Mouse (Mus musculus): Measurements from ENCODE around the gene Pla2g15. TPM values are rescaled to one million over a fixed set of nuclear protein-coding genes. Genes with fewer than 3 reads are reported as not detected.

Pla2g15 gene
- polyA plus RNA-seq, 1 experiment from 2014 or later = 7.7 TPM

DNA sequence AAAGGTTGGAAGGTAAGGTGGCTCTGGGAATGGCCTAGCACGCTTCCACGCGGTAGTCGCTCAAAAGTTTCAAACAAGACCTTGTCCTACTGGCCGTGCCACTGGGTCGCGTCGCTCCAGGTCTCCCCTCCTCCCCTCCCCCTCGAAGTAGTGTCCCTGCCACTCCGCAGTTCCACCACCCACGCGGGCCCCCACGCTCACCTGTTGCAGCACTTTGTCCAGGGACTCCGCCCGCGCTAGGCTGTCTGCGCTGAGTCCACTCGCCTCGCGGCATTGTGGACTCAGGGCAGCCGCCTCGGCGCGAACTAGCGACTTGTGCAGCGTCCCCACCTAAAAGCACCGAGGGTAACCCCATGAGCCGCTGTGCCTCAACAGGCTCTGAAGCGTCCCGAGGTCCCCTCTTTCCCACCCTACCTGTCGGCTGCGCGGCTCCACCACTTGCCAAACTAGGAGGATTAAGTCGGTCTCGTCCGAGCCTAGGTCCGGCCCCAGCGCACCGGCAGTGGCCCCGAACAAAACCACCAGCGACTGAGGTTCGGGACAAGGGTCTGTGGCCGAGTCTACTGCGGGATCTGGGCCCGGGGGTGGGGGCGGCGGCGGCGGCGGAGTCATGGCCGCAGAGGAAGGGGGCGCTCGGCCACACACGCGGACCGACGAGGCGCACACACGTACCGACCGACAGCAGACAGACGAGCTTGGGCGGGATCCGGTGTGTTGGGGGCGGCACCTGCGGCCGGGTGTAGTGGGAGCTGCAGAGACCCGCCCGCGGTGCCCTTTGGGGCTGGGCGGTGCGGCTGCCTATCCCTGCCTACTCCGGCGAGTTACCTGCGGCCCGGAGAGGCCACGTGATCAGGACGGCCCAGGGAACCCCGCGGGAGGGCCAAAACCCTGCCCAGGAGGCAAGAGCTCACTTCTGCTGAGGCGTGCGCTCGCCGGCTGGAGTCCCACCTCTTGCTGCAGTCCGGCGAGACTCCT is 13.8 kb upstream of the Pla2g15 start, which contains the start of gene Esrp2:
Gene Esrp2 (minus strand): TSS at position 819 of the 975 bp plus-strand sequence.
- Histone ChIP-seq H3K9me3 (ENCODE audit: low read length) (no peaks in the 10 kb centered on the region), H3K4me2 (ENCODE audit: low read depth, low read length) (peak within 1 kb of the TSS; percentile 82), H3K27me3 (ENCODE audit: insufficient read depth, low read length) (peaks cover 41% of the 10 kb centered on the region), H3K27ac (ENCODE audit: low read depth) (peak within 1 kb of the TSS; percentile 96), H3K4me3 (ENCODE audit: low read depth, low read length) (peak within 1 kb of the TSS; percentile 69), H3K4me1 (ENCODE audit: insufficient read depth) (peaks cover 13% of the 10 kb centered on the region), H3K9ac (replicated peaks) (peak within 1 kb of the TSS; percentile 86), H3K36me3 (replicated peaks; ENCODE audit: insufficient read depth, low read length) (peaks cover 21% of the 10 kb centered on the region)
- DNase-seq (peak; percentile 83), ATAC-seq (peak; percentile 59)
- no peak for TF ChIP-seq CTCF (IDR thresholded peaks at IDR 0.05; ENCODE audit: low read depth)
- 0 out of 2 replicates have a peak, but pooled peaks have one; percentile 42 for TF ChIP-seq EP300 (IDR thresholded peaks at IDR 0.05; ENCODE audit: low read depth)
- WGBS (ENCODE audit: insufficient replicate concordance) = 1% methylated on average over 65 of the region's 86 CpGs

DNA sequence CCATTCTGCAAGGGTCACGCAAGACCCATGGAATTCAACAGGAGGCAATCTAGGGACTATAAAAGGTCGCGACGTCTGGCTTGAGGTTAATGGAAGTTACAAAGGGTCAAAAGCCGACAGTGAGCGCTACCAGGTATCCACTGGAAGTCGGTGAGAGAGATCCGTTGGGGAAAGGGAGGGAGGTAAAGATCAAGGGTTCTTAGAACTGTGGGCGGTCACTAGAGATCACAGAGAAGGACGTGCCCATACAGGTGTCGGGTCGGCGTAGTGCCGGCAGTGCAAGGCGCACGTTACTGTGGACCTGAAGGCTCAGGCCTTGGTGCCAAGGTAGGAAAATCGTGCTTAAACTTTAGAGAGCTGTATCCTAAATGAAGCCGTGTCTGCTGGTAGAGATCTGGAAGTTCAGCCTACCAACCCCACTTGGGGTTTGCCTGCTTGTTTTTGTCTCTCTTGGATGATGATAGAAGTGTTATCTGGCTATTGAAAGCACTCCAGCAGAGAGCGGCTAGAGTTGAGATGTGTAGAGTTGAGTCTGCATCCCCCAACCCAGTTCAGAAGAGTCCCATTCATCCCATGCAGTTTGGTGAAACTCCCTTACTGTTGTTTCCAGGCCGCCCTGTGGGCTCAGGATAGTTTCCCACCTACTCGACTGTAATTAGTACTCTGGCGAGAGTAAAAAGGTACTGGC is 12.8 kb upstream of the Pla2g15 start:
- Histone ChIP-seq H3K9ac (replicated peaks) (peak overlapping the region; percentile 86), H3K9me3 (ENCODE audit: low read length) (no peaks in the 10 kb centered on the region), H3K36me3 (replicated peaks; ENCODE audit: insufficient read depth, low read length) (peaks cover 13% of the 10 kb centered on the region), H3K4me3 (ENCODE audit: low read depth, low read length) (peak overlapping the region; percentile 69), H3K4me2 (ENCODE audit: low read depth, low read length) (peak overlapping the region; percentile 82), H3K4me1 (ENCODE audit: insufficient read depth) (peaks cover 13% of the 10 kb centered on the region), H3K27me3 (ENCODE audit: insufficient read depth, low read length) (peaks cover 41% of the 10 kb centered on the region), H3K27ac (ENCODE audit: low read depth) (peak overlapping the region; percentile 96)
- no peak for DNase-seq
- 5% methylated on average over 22 of the region's 22 CpGs for whole genome bisulfite sequencing (ENCODE audit: insufficient replicate concordance)
- TF ChIP-seq CTCF (IDR thresholded peaks at IDR 0.05; ENCODE audit: low read depth) (no peak), EP300 (IDR thresholded peaks at IDR 0.05; ENCODE audit: low read depth) (no peak)
- no peak for ATAC-seq

DNA sequence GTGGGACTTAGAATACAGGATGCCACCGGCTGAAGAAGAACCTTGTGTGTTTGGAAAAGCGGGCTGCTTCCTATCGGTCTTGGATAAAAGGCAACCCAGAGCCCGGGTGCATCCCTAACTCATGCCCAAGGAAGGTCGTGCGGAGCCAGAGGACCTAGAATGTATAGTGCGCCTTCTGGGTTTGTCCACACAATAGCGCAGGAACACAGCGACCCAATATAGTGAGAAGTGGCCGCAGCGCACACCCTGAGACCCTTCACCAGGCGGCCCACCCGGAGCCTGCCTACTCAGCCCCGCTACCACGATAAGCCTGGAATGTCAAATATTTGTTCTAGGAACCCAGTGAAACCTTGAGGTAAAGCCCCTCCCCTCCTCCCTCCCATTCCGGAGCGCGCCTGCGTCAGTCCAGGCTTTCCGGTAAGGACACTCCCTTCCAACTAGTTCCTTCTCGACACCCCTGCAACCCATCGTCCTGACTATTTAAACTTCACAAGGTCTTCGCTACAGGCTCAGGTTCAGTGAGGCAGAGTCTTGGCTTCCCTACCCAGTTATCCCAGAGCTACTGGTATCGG is 12.2 kb upstream of the Pla2g15 start:
- Histone ChIP-seq H3K9me3 (ENCODE audit: low read length) (no peaks in the 10 kb centered on the region), H3K27me3 (ENCODE audit: insufficient read depth, low read length) (peaks cover 41% of the 10 kb centered on the region), H3K27ac (ENCODE audit: low read depth) (peak overlapping the region; percentile 96), H3K4me1 (ENCODE audit: insufficient read depth) (peaks cover 13% of the 10 kb centered on the region), H3K4me2 (ENCODE audit: low read depth, low read length) (peak overlapping the region; percentile 82), H3K4me3 (ENCODE audit: low read depth, low read length) (peak overlapping the region; percentile 69), H3K36me3 (replicated peaks; ENCODE audit: insufficient read depth, low read length) (peaks cover 6% of the 10 kb centered on the region), H3K9ac (replicated peaks) (peak overlapping the region; percentile 86)
- ATAC-seq = no peak
- TF ChIP-seq CTCF (IDR thresholded peaks at IDR 0.05; ENCODE audit: low read depth) (no peak), EP300 (IDR thresholded peaks at IDR 0.05; ENCODE audit: low read depth) (no peak)
- peak; percentile 82 for DNase-seq
- WGBS (ENCODE audit: insufficient replicate concordance) = under 1% methylated on average over 24 of the region's 24 CpGs

DNA sequence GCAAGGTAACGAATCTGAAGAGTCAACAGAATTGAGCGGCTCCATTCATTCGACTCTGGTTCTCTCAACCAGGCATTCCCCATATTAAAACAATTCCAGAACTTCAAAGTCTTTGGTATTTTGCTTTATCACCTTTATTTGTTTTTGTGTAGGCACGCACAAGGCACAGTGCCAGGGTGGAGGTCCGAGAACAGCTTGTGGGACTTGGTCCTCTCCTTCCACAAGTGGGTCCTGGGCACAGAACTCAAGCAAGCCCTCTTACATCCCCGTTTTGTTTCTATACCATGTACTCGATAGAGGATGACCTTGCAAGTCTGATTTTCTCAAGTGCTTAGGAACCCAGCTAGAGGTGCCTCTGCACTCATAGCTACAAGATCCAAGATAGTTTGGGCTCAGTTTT is 11.6 kb upstream of the Pla2g15 start:
- ATAC-seq (no peak), DNase-seq (no peak)
- Histone ChIP-seq H3K27me3 (ENCODE audit: insufficient read depth, low read length) (peaks cover 41% of the 10 kb centered on the region), H3K36me3 (replicated peaks; ENCODE audit: insufficient read depth, low read length) (0 out of 2 replicates have a peak, but pooled peaks cover 1% of the 10 kb centered on the region), H3K9ac (replicated peaks) (peak overlapping the region; percentile 86), H3K27ac (ENCODE audit: low read depth) (peak overlapping the region; percentile 96), H3K4me2 (ENCODE audit: low read depth, low read length) (peak overlapping the region; percentile 82), H3K9me3 (ENCODE audit: low read length) (no peaks in the 10 kb centered on the region), H3K4me3 (ENCODE audit: low read depth, low read length) (peak overlapping the region; percentile 69), H3K4me1 (ENCODE audit: insufficient read depth) (peaks cover 13% of the 10 kb centered on the region)
- 17% methylated on average over 7 of the region's 7 CpGs for WGBS (ENCODE audit: insufficient replicate concordance)
- no peak for TF ChIP-seq EP300 (IDR thresholded peaks at IDR 0.05; ENCODE audit: low read depth)
- TF ChIP-seq CTCF (IDR thresholded peaks at IDR 0.05; ENCODE audit: low read depth) = no peak

DNA sequence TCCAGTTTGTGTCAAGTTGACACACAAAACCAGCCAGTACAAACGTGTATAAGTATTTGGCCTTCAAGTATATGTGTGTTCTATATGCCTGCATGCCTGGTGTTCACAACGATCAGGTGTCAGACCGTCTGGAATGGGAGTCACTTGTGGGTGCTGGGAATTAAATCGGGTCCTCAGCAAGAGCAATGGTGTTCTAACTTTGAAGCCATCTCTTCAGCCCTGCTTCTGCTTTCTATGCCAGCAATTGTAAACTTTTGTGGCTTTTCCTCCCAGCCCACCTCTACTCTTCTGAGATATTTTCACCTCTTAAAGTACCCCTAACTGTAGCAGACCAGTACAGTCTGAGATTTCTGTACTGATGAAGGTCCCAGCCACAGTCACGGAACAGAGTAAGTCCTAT is 10.0 kb upstream of the Pla2g15 start:
- H3K27me3 ChIP-seq (ENCODE audit: insufficient read depth, low read length) = peaks cover 32% of the 10 kb centered on the region
- no peak for ATAC-seq
- TF ChIP-seq EP300 (IDR thresholded peaks at IDR 0.05; ENCODE audit: low read depth) (no peak), CTCF (IDR thresholded peaks at IDR 0.05; ENCODE audit: low read depth) (no peak)

More for the DNA sequence above, 10.0 kb upstream of the Pla2g15 start:
- no peak overlapping the region for H3K4me3 ChIP-seq (ENCODE audit: low read depth, low read length)
- no peak overlapping the region for H3K27ac ChIP-seq (ENCODE audit: low read depth)
- no peaks in the 10 kb centered on the region for H3K9me3 ChIP-seq (ENCODE audit: low read length)
- WGBS (ENCODE audit: insufficient replicate concordance) = 64% methylated on average over 5 of the region's 5 CpGs
- no peak overlapping the region for H3K4me2 ChIP-seq (ENCODE audit: low read depth, low read length)
- no peak overlapping the region for H3K9ac ChIP-seq (replicated peaks)
- peaks cover 13% of the 10 kb centered on the region for H3K4me1 ChIP-seq (ENCODE audit: insufficient read depth)
- no peak for DNase-seq
- no peaks in the 10 kb centered on the region for H3K36me3 ChIP-seq (replicated peaks; ENCODE audit: insufficient read depth, low read length)

Data from liver, postnatal 0 days (tissue).